Comparison of ENCODE assay signal across 8 mouse cellular contexts in the genomic region with DNA sequence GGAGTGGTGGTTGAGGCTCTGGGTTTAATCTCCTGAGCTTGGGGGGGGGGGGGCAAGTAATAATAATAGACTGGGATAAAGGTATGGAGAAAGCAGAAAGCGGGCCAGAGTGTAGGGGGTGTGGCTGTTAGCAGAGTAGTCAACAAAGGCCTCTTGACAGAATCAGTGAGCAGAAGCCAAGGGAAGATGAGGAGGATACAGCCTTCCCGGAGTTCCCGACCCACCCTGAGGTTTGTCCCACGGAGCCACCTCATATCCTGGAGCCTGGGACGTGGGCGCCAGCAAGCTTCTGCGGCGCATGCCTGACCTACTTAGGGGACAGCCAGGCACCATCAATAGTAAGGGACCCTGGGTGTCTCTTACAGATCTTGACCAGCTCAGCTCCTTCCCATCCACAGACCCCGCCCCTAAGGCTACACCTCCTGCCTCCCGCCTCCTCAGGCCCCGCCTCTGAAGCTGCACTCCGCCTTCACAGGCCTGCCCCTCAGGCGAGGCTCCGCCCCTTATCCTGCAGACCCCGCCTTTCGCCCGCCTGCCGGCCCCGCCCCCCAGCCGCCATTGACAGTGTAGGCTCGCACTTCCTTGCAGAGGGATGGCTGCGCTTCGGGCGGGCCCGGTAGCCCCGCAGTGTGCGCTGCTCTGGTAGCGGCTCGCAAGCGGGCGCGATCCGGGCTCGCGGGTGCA. TPM values are rescaled to one million over a fixed set of nuclear protein-coding genes. Genes with fewer than 3 reads are reported as not detected.
A peak's percentile ranks its signal among the peaks of the same experiment; 100 is the strongest.
DNase-seq lines count a peak whose midpoint lies in the region; ATAC-seq lines count a peak whose summit lies in the region.

A gene (plus strand): TSS at position 561 of the 684 bp plus-strand sequence.

- H3K9me3 ChIP-seq in hindbrain, embryonic 12.5 days (replicated peaks), result no peaks in the 10 kb centered on the region

- no peaks in the 10 kb centered on the region for H3K36me3 ChIP-seq in hindbrain, embryonic 12.5 days

- H3K27me3 ChIP-seq in hindbrain, embryonic 12.5 days, result peaks cover 3% of the 10 kb centered on the region; the same call in 1 of the 2 replicates

- H3K4me2 ChIP-seq in hindbrain, embryonic 12.5 days (replicated peaks), result peak within 1 kb of the TSS; percentile 78

- H3K9ac ChIP-seq in hindbrain, embryonic 12.5 days, result peak within 1 kb of the TSS; percentile 75

- H3K4me1 ChIP-seq in hindbrain, embryonic 12.5 days, result peaks cover 12% of the 10 kb centered on the region

- peak; percentile 98 for ATAC-seq in hindbrain, embryonic 12.5 days (ENCODE audit: low FRiP score)

- peak within 1 kb of the TSS; percentile 70 for H3K4me3 ChIP-seq in hindbrain, embryonic 12.5 days

- 1% methylated on average over 35 of the region's 35 CpGs for WGBS in hindbrain, embryonic 12.5 days

- peak; percentile 97 for DNase-seq in NIH3T3 (ENCODE audit: low read depth)
- DNase-seq in cerebellum, postnatal 10 days, result peak; percentile 98 to 99
- DNase-seq in frontal cortex, postnatal 10 days (ENCODE audit: low spot score in 2 of 2), result peak; percentile 91 to 95
- peak; percentile 93 to 97 for DNase-seq in layer of hippocampus, postnatal 14 days (ENCODE audit: low spot score in 2 of 2)
- peak; percentile 98 for DNase-seq in lung, postnatal 14 days
- DNase-seq in retina, adult 2 months (ENCODE audit: low read depth, low spot score), result peak; percentile 88
- DNase-seq in thymus, postnatal 36 days, result peak; percentile 97 to 99

- no peak within 1 kb of the TSS for H3K27ac ChIP-seq in hindbrain, embryonic 12.5 days

RNA-seq across cellular contexts. Expression of the gene that starts here (rescaled TPM):
- polyA plus RNA-seq in hindbrain, embryonic 12.5 days (2016; fragmentation: Nextera tagmentation; extraction: Ambion mirVana), result 12.2 and 12.8 TPM in 2 replicates
- total RNA-seq in layer of hippocampus, postnatal 14 days (2021), result 1 to 10 TPM; 8.2 to 8.4 TPM
